Mouse (Mus musculus): ENCODE results near the gene Plekho1.
A peak's percentile ranks its signal among the peaks of the same experiment; 100 is the strongest.
"Not testable (repeated sequence)": the region's sequence is repeated elsewhere in the genome, so short reads cannot be mapped to it uniquely, and the experiment has no call there.

Gene Plekho1

GRCm38 (mm10) chr3:95980276-95980970 lies 15.4 kb downstream of the Plekho1 start:
- DNase-seq (ENCODE audit: low spot score) = no peak

- DNase-seq (ENCODE audit: low spot score) = no peak
These were observed 17.5 kb downstream of the Plekho1 start for GRCm38 (mm10) chr3:95978265-95978664.

GRCm38 (mm10) chr3:95977587-95977986 lies 18.2 kb downstream of the Plekho1 start:
- DNase-seq (ENCODE audit: low spot score) = not testable (repeated sequence)

- no peak for DNase-seq (ENCODE audit: low spot score)
These were observed 18.7 kb downstream of the Plekho1 start for GRCm38 (mm10) chr3:95977079-95977478.

- peak; percentile 67 for DNase-seq (ENCODE audit: low spot score)
These were observed 22.7 kb downstream of the Plekho1 start for GRCm38 (mm10) chr3:95972873-95973634.

GRCm38 (mm10) chr3:95972251-95972872 lies 23.4 kb downstream of the Plekho1 start:
- DNase-seq (ENCODE audit: low spot score) = no peak

- DNase-seq (ENCODE audit: low spot score) = not testable (repeated sequence)
These were observed 25.1 kb downstream of the Plekho1 start for GRCm38 (mm10) chr3:95970661-95971060.

GRCm38 (mm10) chr3:95969277-95969676 lies 26.5 kb downstream of the Plekho1 start:
- no peak for DNase-seq (ENCODE audit: low spot score)

GRCm38 (mm10) chr3:95965518-95966451 lies 30.0 kb downstream of the Plekho1 start:
- DNase-seq (ENCODE audit: low spot score) = peak; percentile 39

GRCm38 (mm10) chr3:95963681-95964080 lies 32.1 kb downstream of the Plekho1 start:
- DNase-seq (ENCODE audit: low spot score) = peak; percentile 45

GRCm38 (mm10) chr3:95963230-95963629 lies 32.6 kb downstream of the Plekho1 start:
- no peak for DNase-seq (ENCODE audit: low spot score)

- not testable (repeated sequence) for DNase-seq (ENCODE audit: low spot score)
These were observed 33.6 kb downstream of the Plekho1 start for GRCm38 (mm10) chr3:95962182-95962581.

- DNase-seq (ENCODE audit: low spot score) = no peak
These were observed 36.0 kb downstream of the Plekho1 start for GRCm38 (mm10) chr3:95959807-95960206.

GRCm38 (mm10) chr3:95959082-95959481 lies 36.7 kb downstream of the Plekho1 start:
- DNase-seq (ENCODE audit: low spot score) = peak; percentile 25

- DNase-seq (ENCODE audit: low spot score) = no peak
These were observed 38.2 kb downstream of the Plekho1 start for GRCm38 (mm10) chr3:95957359-95958148.

- no peak for DNase-seq (ENCODE audit: low spot score)
These were observed 40.5 kb downstream of the Plekho1 start for GRCm38 (mm10) chr3:95955318-95955717.

- not testable (repeated sequence) for DNase-seq (ENCODE audit: low spot score)
These were observed 41.1 kb downstream of the Plekho1 start for GRCm38 (mm10) chr3:95954648-95955173.

GRCm38 (mm10) chr3:95953522-95953921 lies 42.3 kb downstream of the Plekho1 start:
- no peak for DNase-seq (ENCODE audit: low spot score)

- DNase-seq (ENCODE audit: low spot score) = no peak
These were observed 42.8 kb downstream of the Plekho1 start for GRCm38 (mm10) chr3:95953023-95953422.

GRCm38 (mm10) chr3:95951566-95951965 lies 44.2 kb downstream of the Plekho1 start:
- not testable (repeated sequence) for DNase-seq (ENCODE audit: low spot score)
